Mouse (Mus musculus) hindbrain, embryonic 16.5 days (tissue): ENCODE results near the gene Ccl9. TPM values are rescaled to one million over a fixed set of nuclear protein-coding genes. Genes with fewer than 3 reads are reported as not detected.

Experiments used
- ATAC-seq: fragments of 200-750 bp; cut with Nextera tagmentation; 2 replicates; pipeline ENCODE4 v1.8.0; 2017; ENCODE audit warnings: moderate TSS enrichment, moderate library complexity
- H3K27ac ChIP-seq: fragments of 300-500 bp; sonication (generic); 2 replicates; pipeline ENCODE4 v1.5.1; 2014; ENCODE audit warnings: low read depth, mild to moderate bottlenecking, control low read depth, low read length, moderate library complexity
- H3K27me3 ChIP-seq: fragments of 300-500 bp; sonication (generic); replicated peaks from 2 replicates; pipeline ENCODE4 v1.6.1; 2014; ENCODE audit warnings: low read length; ENCODE audit not compliant: control insufficient read depth, insufficient read depth
- H3K36me3 ChIP-seq: fragments of 300-500 bp; sonication (generic); 2 replicates; pipeline ENCODE4 v1.6.1; 2014; ENCODE audit warnings: mild to moderate bottlenecking, low read length, moderate library complexity, mixed read lengths; ENCODE audit not compliant: control insufficient read depth, insufficient read depth
- H3K4me1 ChIP-seq: fragments of 300-500 bp; sonication (generic); 2 replicates; pipeline ENCODE4 v1.6.1; 2014; ENCODE audit warnings: low read depth, low read length; ENCODE audit not compliant: control insufficient read depth, insufficient read depth
- H3K4me2 ChIP-seq: fragments of 300-500 bp; sonication (generic); 2 replicates; pipeline ENCODE4 v1.6.1; 2014; ENCODE audit warnings: mild to moderate bottlenecking, low read length, control low read depth, moderate library complexity
- H3K4me3 ChIP-seq: fragments of 300-500 bp; sonication (generic); 2 replicates; pipeline ENCODE4 v1.5.1; 2014; ENCODE audit warnings: mild to moderate bottlenecking, low read length, control low read depth, moderate library complexity
- H3K9ac ChIP-seq: fragments of 300-500 bp; sonication (generic); 2 replicates; pipeline ENCODE4 v1.6.1; 2014; ENCODE audit warnings: low read depth, mild to moderate bottlenecking, control low read depth, low read length, moderate library complexity
- H3K9me3 ChIP-seq: fragments of 300-500 bp; sonication (generic); 2 replicates; pipeline ENCODE4 v1.6.1; 2014; ENCODE audit warnings: mild to moderate bottlenecking, low read length, moderate library complexity; ENCODE audit not compliant: control insufficient read depth
- WGBS: fragments of 180-500 bp; shearing (Covaris S2); extraction: QIAGEN DNeasy Blood & Tissue Kit; methylation state at CpG from one replicate; pipeline ENCODE4 v1.1.7; 2014; 5-methylcytosine and 5-hydroxymethylcytosine counted together
- polyA plus RNA-seq: library from polyadenylated mRNA; unstranded; fragments of >200 nt; fragmentation: Nextera tagmentation; extraction: Ambion mirVana; gene quantifications from 2 replicates; pipeline ENCODE4 v1.2.1, GENCODE M21; 2015

Ccl9 gene
- polyA plus RNA-seq, 1 experiment from 2014 or later = 2.4 TPM

- no peak overlapping the region for H3K4me3 ChIP-seq
- no peaks in the 10 kb centered on the region for H3K9me3 ChIP-seq
- H3K9ac ChIP-seq = no peak overlapping the region
- no peak for ATAC-seq
- H3K27ac ChIP-seq = no peak overlapping the region
- WGBS = 76% methylated on average over 4 of the region's 4 CpGs
- H3K4me1 ChIP-seq = no peaks in the 10 kb centered on the region
- no peaks in the 10 kb centered on the region for H3K36me3 ChIP-seq
- no peaks in the 10 kb centered on the region for H3K27me3 ChIP-seq
- no peak overlapping the region for H3K4me2 ChIP-seq
Observed at GRCm38 (mm10) chr11:83582626-83583449, 4.4 kb upstream of the Ccl9 start.

GRCm38 (mm10) chr11:83581626-83582610 is 3.5 kb upstream of the Ccl9 start:
- Histone ChIP-seq H3K27ac (no peak overlapping the region), H3K4me3 (no peak overlapping the region), H3K4me2 (no peak overlapping the region), H3K27me3 (no peaks in the 10 kb centered on the region), H3K36me3 (no peaks in the 10 kb centered on the region), H3K4me1 (no peaks in the 10 kb centered on the region), H3K9ac (no peak overlapping the region), H3K9me3 (no peaks in the 10 kb centered on the region)
- WGBS = 78% methylated on average over 4 of the region's 4 CpGs
- ATAC-seq = no peak

- Histone ChIP-seq H3K9me3 (no peaks in the 10 kb centered on the region), H3K9ac (no peak overlapping the region), H3K4me1 (no peaks in the 10 kb centered on the region), H3K36me3 (no peaks in the 10 kb centered on the region), H3K4me2 (no peak overlapping the region), H3K4me3 (no peak overlapping the region), H3K27me3 (no peaks in the 10 kb centered on the region), H3K27ac (no peak overlapping the region)
- 64% methylated on average over 1 of the region's 1 CpGs for WGBS
- ATAC-seq = no peak
Observed at GRCm38 (mm10) chr11:83580699-83581232, 2.3 kb upstream of the Ccl9 start.

- Histone ChIP-seq H3K36me3 (no peaks in the 10 kb centered on the region), H3K4me3 (no peak overlapping the region), H3K4me2 (no peak overlapping the region), H3K27ac (no peak overlapping the region), H3K27me3 (no peaks in the 10 kb centered on the region), H3K9me3 (no peaks in the 10 kb centered on the region), H3K9ac (no peak overlapping the region), H3K4me1 (no peaks in the 10 kb centered on the region)
- 88% methylated on average over 3 of the region's 3 CpGs for WGBS
- ATAC-seq = no peak
Observed at GRCm38 (mm10) chr11:83578999-83579398, 563 bp upstream of the Ccl9 start.

- H3K9ac ChIP-seq = no peak overlapping the region
- no peaks in the 10 kb centered on the region for H3K9me3 ChIP-seq
- H3K4me1 ChIP-seq = no peaks in the 10 kb centered on the region
- no peak overlapping the region for H3K4me2 ChIP-seq
- H3K27me3 ChIP-seq = no peaks in the 10 kb centered on the region
- no peak for ATAC-seq
- 89% methylated on average over 4 of the region's 4 CpGs for WGBS
- no peaks in the 10 kb centered on the region for H3K36me3 ChIP-seq
- H3K4me3 ChIP-seq = no peak overlapping the region
- H3K27ac ChIP-seq = no peak overlapping the region
Observed at GRCm38 (mm10) chr11:83576927-83577555, 1.4 kb downstream of the Ccl9 start.

GRCm38 (mm10) chr11:83572834-83573233 is 5.6 kb downstream of the Ccl9 start:
- ATAC-seq = no peak
- H3K27me3 ChIP-seq = no peaks in the 10 kb centered on the region
- no peak overlapping the region for H3K4me3 ChIP-seq
- no peak overlapping the region for H3K27ac ChIP-seq
- H3K4me1 ChIP-seq = no peaks in the 10 kb centered on the region
- H3K9me3 ChIP-seq = no peaks in the 10 kb centered on the region
- H3K36me3 ChIP-seq = no peaks in the 10 kb centered on the region
- WGBS = 73% methylated on average over 9 of the region's 9 CpGs
- no peak overlapping the region for H3K9ac ChIP-seq
- no peak overlapping the region for H3K4me2 ChIP-seq

GRCm38 (mm10) chr11:83572223-83572622 is 6.2 kb downstream of the Ccl9 start:
- no peak for ATAC-seq
- H3K4me1 ChIP-seq = no peaks in the 10 kb centered on the region

GRCm38 (mm10) chr11:83570189-83570588 is 8.2 kb downstream of the Ccl9 start:
- H3K27ac ChIP-seq = no peak overlapping the region
- H3K27me3 ChIP-seq = no peaks in the 10 kb centered on the region
- no peak overlapping the region for H3K4me3 ChIP-seq
- no peaks in the 10 kb centered on the region for H3K4me1 ChIP-seq
- no peak for ATAC-seq
- H3K4me2 ChIP-seq = no peak overlapping the region
- 84% methylated on average over 2 of the region's 2 CpGs for WGBS
- H3K36me3 ChIP-seq = no peaks in the 10 kb centered on the region
- no peak overlapping the region for H3K9ac ChIP-seq
- no peaks in the 10 kb centered on the region for H3K9me3 ChIP-seq

More at GRCm38 (mm10) chr11:83572223-83572622, 6.2 kb downstream of the Ccl9 start:
- Histone ChIP-seq H3K4me2 (no peak overlapping the region), H3K9ac (no peak overlapping the region), H3K4me3 (no peak overlapping the region), H3K27ac (no peak overlapping the region), H3K27me3 (no peaks in the 10 kb centered on the region), H3K9me3 (no peaks in the 10 kb centered on the region), H3K36me3 (no peaks in the 10 kb centered on the region)
- 93% methylated on average over 8 of the region's 8 CpGs for WGBS
